Mouse (Mus musculus) inflammation-experienced regulatory T-cells, adult 16 weeks (primary cell): ENCODE measurements around the gene Mrpl36. TPM values are rescaled to one million over a fixed set of nuclear protein-coding genes. Genes with fewer than 3 reads are reported as not detected.

Experiments
- polyA plus RNA-seq: library from polyadenylated mRNA; unstranded; fragments of 100-300 nt; shearing (Covaris generic); gene quantifications from one replicate; pipeline ENCODE4 v1.2.1, GENCODE M21; 2017

Gene Mrpl36
- 100 TPM for polyA plus RNA-seq

GRCm38 (mm10) chr13:73327827-73328698 lies at the start of gene Mrpl36, which contains the start of gene Ndufs6:
Gene Mrpl36 (plus strand): TSS chr13:73328513.
Gene Ndufs6 (minus strand): TSS chr13:73328542.

Other genes with a start within 250 kb of the Mrpl36 start
- not detected for gene Irx4, start 68.0 kb upstream of the Mrpl36 start, polyA plus RNA-seq
- 200 TPM for gene Ndufs6, start within 50 bp of the Mrpl36 start, polyA plus RNA-seq
- 37.3 TPM for gene Lpcat1, start 138.7 kb downstream of the Mrpl36 start, polyA plus RNA-seq
- not detected for gene Slc6a3, start 208.2 kb downstream of the Mrpl36 start, polyA plus RNA-seq